Mouse (Mus musculus) myocyte (in vitro differentiated cells): ENCODE measurements around the gene Card11.

Experiments used
- CEBPB ChIP-seq: IDR thresholded peaks from 2 replicates; pipeline ENCODE4 v1.6.1; 2011; ENCODE audit warnings: mild to moderate bottlenecking, moderate library complexity; ENCODE audit not compliant: poor library complexity, insufficient read depth, severe bottlenecking
- MAX ChIP-seq: IDR thresholded peaks from one replicate; pipeline ENCODE4 v1.6.1; 2011; ENCODE audit warnings: low read depth, mild to moderate bottlenecking, control low read depth
- POLR2A ChIP-seq: IDR thresholded peaks from one replicate; pipeline ENCODE4 v1.6.1; 2011; ENCODE audit warnings: low read depth, mild to moderate bottlenecking, control low read depth, moderate library complexity; ENCODE audit not compliant: insufficient read length

- no peak for TF ChIP-seq MAX
- no peak for TF ChIP-seq CEBPB
- no peak for TF ChIP-seq POLR2A
Measured at GRCm38 (mm10) chr5:140999178-140999672, 1.2 kb downstream of the Card11 start.
